Mouse (Mus musculus): ENCODE measurements around the gene Vcp.

GRCm38 (mm10) chr4:43021341-43021740, 21.0 kb upstream of the Vcp start:
- TF ChIP-seq CTCF (IDR thresholded peaks at IDR 0.05) (no peak), EP300 (IDR thresholded peaks at IDR 0.05; ENCODE audit: insufficient read depth, low read depth, low read length) (no peak), POLR2A (IDR thresholded peaks at IDR 0.05; ENCODE audit: insufficient read depth, low read depth, low read length) (no peak)

All from heart, adult 2 months (tissue).